Mouse (Mus musculus): Measurements from ENCODE around the gene Pdzd8. TPM values are rescaled to one million over a fixed set of nuclear protein-coding genes. Genes with fewer than 3 reads are reported as not detected.

Pdzd8 gene
- polyA plus RNA-seq, 1 experiment from 2014 or later, result 10.8 TPM

DNA sequence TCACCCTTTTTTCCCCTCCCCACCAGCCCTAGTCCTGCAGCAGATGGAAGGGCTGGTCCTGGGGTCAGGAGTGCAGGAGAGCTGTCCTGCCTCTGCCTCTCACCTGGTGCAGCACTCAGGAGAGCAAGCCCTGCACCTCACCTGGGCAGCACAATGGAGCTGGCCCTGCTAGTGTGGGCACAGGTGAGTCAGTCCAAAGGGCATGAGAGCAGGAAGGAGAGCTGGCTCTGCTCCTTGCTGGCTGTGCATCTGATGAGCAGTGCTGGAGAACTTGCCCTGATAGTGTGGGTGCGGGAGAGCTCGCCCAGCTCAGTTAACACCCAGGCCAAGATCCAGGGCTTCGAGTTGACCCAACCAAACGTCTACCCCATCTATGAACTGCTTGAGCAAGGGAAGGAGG, 22.3 kb upstream of the Pdzd8 start:
- Histone ChIP-seq H3K4me3 (no peak overlapping the region), H3K27me3 (ENCODE audit: insufficient read depth, poor library complexity, severe bottlenecking) (peaks cover 28% of the 10 kb centered on the region; the same call in 1 of the 2 replicates), H3K9me3 (no peaks in the 10 kb centered on the region), H3K4me1 (no peaks in the 10 kb centered on the region), H3K36me3 (no peaks in the 10 kb centered on the region), H3K27ac (no peak overlapping the region)
- whole genome bisulfite sequencing, result 76% methylated on average over 4 of the region's 4 CpGs
- no peak for DNase-seq (ENCODE audit: low spot score)

GRCm38 (mm10) chr19:59366724-59367123, 21.1 kb upstream of the Pdzd8 start:
- WGBS, result 76% methylated on average over 3 of the region's 3 CpGs

DNA sequence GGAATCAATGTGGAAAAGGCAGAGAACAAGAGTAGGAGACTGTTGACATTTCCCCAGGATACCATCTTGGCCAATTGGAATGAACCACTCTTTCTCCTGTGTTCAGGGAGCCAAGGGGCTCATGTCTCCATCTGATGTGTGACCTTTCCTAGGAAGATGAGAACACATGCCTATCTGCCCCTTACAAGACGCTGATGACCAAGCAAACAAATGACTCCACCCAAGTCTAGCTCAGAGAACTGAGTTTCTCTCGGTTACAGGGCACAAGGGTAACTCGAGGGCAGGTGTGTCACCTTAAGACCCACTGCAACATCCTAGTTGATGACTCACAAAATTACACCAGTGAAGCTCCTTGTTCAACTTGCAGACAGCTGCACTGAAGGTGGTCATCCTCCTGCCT, 18.1 kb upstream of the Pdzd8 start:
- Histone ChIP-seq H3K4me3 (no peak overlapping the region), H3K4me1 (no peaks in the 10 kb centered on the region), H3K36me3 (no peaks in the 10 kb centered on the region), H3K9me3 (no peaks in the 10 kb centered on the region), H3K27ac (no peak overlapping the region), H3K27me3 (ENCODE audit: insufficient read depth, poor library complexity, severe bottlenecking) (peaks cover 52% of the 10 kb centered on the region)
- WGBS, result 80% methylated on average over 3 of the region's 3 CpGs
- peak; percentile 72 for DNase-seq (ENCODE audit: low spot score)

More at GRCm38 (mm10) chr19:59366724-59367123, 21.1 kb upstream of the Pdzd8 start:
- no peaks in the 10 kb centered on the region for H3K4me1 ChIP-seq
- peaks cover 36% of the 10 kb centered on the region for H3K27me3 ChIP-seq (ENCODE audit: insufficient read depth, poor library complexity, severe bottlenecking)
- no peaks in the 10 kb centered on the region for H3K9me3 ChIP-seq
- no peaks in the 10 kb centered on the region for H3K36me3 ChIP-seq
- H3K4me3 ChIP-seq, result no peak overlapping the region
- no peak overlapping the region for H3K27ac ChIP-seq
- DNase-seq (ENCODE audit: low spot score), result no peak

DNA sequence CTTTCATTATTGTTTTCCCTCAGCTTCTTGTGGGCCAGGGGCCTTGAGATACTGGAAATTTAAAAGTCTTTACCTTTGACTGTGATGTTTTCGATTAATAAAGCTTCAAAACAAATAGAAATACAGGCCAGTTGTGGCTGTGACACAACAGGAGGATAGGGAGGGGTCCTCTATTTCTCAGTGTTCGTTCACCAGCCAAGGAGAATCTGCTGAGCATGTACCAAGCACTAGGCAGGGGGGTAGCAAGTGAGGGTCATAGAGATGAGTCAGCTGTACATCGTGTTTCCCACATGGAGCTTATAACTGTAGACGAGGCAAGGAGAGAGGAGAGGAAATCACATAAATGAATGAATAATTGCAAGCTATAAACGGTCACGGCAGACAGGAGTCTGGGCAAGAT, 17.1 kb upstream of the Pdzd8 start:
- WGBS, result 75% methylated on average over 6 of the region's 6 CpGs
- Histone ChIP-seq H3K36me3 (no peaks in the 10 kb centered on the region), H3K9me3 (no peaks in the 10 kb centered on the region), H3K27ac (no peak overlapping the region), H3K4me1 (no peaks in the 10 kb centered on the region), H3K27me3 (ENCODE audit: insufficient read depth, poor library complexity, severe bottlenecking) (peaks cover 46% of the 10 kb centered on the region), H3K4me3 (no peak overlapping the region)
- peak; percentile 56 for DNase-seq (ENCODE audit: low spot score)

- H3K27ac ChIP-seq, result no peak overlapping the region; the same call in 1 of the 2 replicates
- H3K4me3 ChIP-seq, result no peak overlapping the region
- WGBS, result 70% methylated on average over 2 of the region's 2 CpGs
- H3K4me1 ChIP-seq, result peaks cover 9% of the 10 kb centered on the region
- DNase-seq (ENCODE audit: low spot score), result peak; percentile 93
- H3K27me3 ChIP-seq (ENCODE audit: insufficient read depth, poor library complexity, severe bottlenecking), result peaks cover 41% of the 10 kb centered on the region
- H3K36me3 ChIP-seq, result no peaks in the 10 kb centered on the region
- H3K9me3 ChIP-seq, result no peaks in the 10 kb centered on the region
Observed at GRCm38 (mm10) chr19:59360486-59360896, 14.9 kb upstream of the Pdzd8 start.

- no peaks in the 10 kb centered on the region for H3K9me3 ChIP-seq
- peak overlapping the region; percentile 22; the same call in 1 of the 2 replicates for H3K27ac ChIP-seq
- H3K36me3 ChIP-seq, result no peaks in the 10 kb centered on the region
- peaks cover 36% of the 10 kb centered on the region for H3K27me3 ChIP-seq (ENCODE audit: insufficient read depth, poor library complexity, severe bottlenecking)
- H3K4me3 ChIP-seq, result no peak overlapping the region
- peaks cover 18% of the 10 kb centered on the region for H3K4me1 ChIP-seq
- peak; percentile 74 for DNase-seq (ENCODE audit: low spot score)
- 20% methylated on average over 4 of the region's 4 CpGs for WGBS
Observed at GRCm38 (mm10) chr19:59359202-59359601, 13.6 kb upstream of the Pdzd8 start.

DNA sequence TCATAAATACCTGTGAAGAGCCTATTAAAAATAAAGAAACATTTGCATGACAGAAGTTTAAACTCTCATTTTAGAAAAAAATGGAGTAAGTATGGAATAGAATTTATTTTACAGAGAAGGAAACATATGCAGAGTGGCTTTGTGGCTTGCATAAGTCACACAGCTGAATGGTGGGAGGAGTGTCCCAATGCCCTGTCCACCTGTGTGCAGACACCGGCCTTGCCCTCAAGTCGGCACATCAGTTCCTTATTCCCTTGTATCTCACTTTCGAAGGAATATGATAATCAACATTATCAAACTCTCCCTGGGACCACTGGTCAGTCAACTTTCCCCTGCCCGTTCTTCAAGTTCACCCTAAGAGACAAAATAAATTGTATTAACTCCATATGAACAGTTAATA, 12.3 kb upstream of the Pdzd8 start:
- WGBS, result 80% methylated on average over 4 of the region's 4 CpGs
- Histone ChIP-seq H3K27ac (no peak overlapping the region), H3K36me3 (no peaks in the 10 kb centered on the region), H3K4me1 (peaks cover 19% of the 10 kb centered on the region), H3K4me3 (no peak overlapping the region), H3K9me3 (no peaks in the 10 kb centered on the region), H3K27me3 (ENCODE audit: insufficient read depth, poor library complexity, severe bottlenecking) (peaks cover 39% of the 10 kb centered on the region)
- peak; percentile 39 for DNase-seq (ENCODE audit: low spot score)

DNA sequence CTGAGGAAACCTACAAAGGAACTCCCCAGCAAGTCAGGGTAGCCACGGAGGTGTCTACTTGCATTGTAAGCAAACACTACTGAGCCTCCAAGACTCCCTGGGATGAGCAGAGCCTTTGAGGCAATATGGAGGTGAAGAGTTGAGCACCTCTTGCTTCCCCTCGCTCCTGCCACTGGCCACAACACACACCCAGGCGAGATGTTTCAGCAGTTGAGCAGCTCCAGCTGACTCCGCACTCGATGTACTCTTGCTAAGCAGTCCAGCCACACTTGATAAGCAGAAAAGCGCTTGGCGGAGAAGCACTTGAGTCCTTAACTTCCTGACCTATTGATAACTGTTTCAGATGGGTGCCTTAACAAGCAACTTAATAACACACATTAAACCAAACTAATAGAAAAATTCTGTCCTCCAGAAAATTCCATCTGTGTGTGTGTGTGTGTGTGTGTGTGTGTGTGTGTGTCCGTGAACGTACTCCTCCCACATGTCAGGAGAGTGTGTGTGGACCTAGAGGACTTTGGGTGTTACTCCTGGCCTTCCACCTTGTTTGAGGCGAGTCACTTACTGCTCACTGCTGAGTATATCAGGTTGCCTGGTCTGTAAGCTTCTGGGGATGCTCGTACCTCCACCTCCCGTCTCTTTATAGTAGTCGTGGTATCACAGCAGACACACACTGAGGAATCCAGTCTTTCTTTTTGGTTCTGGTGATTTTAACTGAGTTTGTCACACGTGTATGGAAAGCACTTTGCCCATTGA, 11.4 kb upstream of the Pdzd8 start:
- Histone ChIP-seq H3K4me1 (peaks cover 25% of the 10 kb centered on the region), H3K9me3 (no peaks in the 10 kb centered on the region), H3K36me3 (no peaks in the 10 kb centered on the region), H3K4me3 (peak overlapping the region; percentile 8; the same call in 1 of the 2 replicates), H3K27ac (peak overlapping the region; percentile 22; the same call in 1 of the 2 replicates), H3K27me3 (ENCODE audit: insufficient read depth, poor library complexity, severe bottlenecking) (peaks cover 43% of the 10 kb centered on the region)
- DNase-seq (ENCODE audit: low spot score), result peak; percentile 81
- WGBS, result 38% methylated on average over 14 of the region's 14 CpGs

DNA sequence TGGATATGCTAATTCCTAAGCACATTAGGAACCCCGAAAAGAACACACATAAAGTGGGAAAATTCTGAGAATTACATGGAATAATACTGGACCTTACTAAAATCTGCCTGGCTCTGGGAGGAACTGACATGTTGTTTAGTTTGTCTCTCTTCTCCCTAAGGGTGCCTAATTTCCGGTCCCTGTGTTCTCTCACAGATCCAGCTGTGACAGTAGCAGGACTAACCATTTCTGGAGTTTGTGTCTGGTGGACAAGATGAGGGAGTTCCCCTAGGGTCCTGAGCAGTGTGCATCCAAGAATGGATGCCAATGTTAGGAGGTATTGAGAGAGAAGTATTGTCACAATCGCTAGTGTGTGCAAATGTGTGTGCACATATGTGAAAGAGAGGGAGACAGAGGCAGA, 10.8 kb upstream of the Pdzd8 start:
- peak; percentile 51 for DNase-seq (ENCODE audit: low spot score)
- H3K4me3 ChIP-seq, result peak overlapping the region; percentile 8; the same call in 1 of the 2 replicates
- peaks cover 25% of the 10 kb centered on the region for H3K4me1 ChIP-seq
- peaks cover 42% of the 10 kb centered on the region for H3K27me3 ChIP-seq (ENCODE audit: insufficient read depth, poor library complexity, severe bottlenecking)
- no peaks in the 10 kb centered on the region for H3K36me3 ChIP-seq
- WGBS, result 81% methylated on average over 3 of the region's 3 CpGs
- H3K27ac ChIP-seq, result peak overlapping the region; percentile 22; the same call in 1 of the 2 replicates
- no peaks in the 10 kb centered on the region for H3K9me3 ChIP-seq

DNA sequence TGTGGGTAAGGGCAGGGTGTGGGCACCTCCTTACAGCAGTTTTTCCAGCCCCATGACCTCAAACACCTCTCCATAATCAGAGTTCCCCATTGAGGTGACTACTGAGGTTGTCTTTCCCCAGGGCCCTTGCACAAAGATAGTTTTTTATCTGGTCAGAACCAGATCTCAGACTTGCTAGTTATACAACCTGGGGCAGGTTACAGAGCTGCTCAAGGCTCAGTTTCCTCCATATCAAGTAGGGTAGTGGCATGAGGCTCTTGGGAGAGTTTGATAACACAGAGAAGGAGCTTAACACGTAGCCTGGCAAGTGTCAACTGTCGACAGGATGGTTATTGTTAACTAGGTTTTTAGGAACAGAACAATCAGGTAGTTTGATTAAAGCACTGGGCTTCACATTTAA, 9.3 kb upstream of the Pdzd8 start:
- Histone ChIP-seq H3K4me1 (peaks cover 25% of the 10 kb centered on the region), H3K36me3 (no peaks in the 10 kb centered on the region), H3K27ac (no peak overlapping the region), H3K4me3 (no peak overlapping the region), H3K9me3 (no peaks in the 10 kb centered on the region), H3K27me3 (ENCODE audit: insufficient read depth, poor library complexity, severe bottlenecking) (peaks cover 46% of the 10 kb centered on the region)
- DNase-seq (ENCODE audit: low spot score), result peak; percentile 74
- 16% methylated on average over 2 of the region's 2 CpGs for WGBS

DNA sequence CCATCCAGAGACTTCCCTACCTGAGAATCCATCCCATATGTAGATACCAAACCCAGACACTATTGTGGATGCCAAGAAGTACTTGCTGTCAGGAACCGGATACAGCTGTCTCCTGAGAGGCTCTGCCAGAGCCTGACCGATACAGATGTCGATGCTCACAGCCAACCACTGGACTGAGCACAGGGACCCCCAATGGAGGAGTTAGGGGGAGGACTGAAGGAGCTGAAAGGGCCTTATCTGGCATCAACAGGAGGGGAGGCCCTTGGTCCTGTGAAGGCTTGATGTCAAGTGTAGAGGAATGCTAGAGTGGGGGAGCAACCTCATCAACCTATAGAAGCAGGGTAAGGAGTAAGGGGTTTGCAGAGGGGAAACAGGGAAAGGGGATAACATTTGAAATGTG, 7.2 kb upstream of the Pdzd8 start:
- no peak overlapping the region for H3K27ac ChIP-seq
- WGBS, result 26% methylated on average over 3 of the region's 3 CpGs
- peaks cover 25% of the 10 kb centered on the region for H3K4me1 ChIP-seq
- no peak overlapping the region for H3K4me3 ChIP-seq
- H3K27me3 ChIP-seq (ENCODE audit: insufficient read depth, poor library complexity, severe bottlenecking), result peaks cover 61% of the 10 kb centered on the region
- peak; percentile 76 for DNase-seq (ENCODE audit: low spot score)
- no peaks in the 10 kb centered on the region for H3K36me3 ChIP-seq
- no peaks in the 10 kb centered on the region for H3K9me3 ChIP-seq

DNA sequence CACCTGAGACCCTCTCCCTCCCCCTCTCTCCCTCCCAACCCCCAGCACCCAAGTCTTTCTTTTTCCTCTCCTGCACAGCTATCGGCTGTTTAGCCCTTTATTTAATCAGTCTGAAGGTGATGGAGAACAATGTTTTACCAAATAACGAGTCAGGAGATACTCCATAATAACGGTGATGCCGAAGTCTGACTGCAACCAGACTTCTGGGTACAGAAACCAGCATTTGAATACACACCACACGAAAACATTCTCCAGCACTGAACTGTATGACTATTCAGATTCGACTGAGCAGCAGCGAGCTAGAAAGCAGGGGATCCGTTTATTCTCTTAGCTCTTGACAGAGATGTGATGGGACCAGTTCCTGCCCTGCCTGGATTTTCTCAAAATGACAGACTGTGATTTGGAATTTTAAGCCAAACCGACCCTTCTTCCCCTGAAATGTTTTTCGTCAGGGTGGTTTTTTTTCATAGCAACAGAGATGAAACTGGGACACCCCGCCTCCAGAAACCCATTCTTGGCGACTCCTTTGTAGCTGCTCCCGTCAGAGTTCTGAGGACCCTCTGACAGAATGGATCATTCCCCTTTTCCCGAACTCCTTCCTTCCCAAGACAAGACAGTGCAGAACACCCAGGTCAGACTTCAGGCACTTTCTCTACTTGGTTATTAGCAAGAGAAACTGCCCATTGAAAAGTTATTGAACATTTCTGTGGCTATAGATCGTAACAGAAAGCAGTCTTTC, 5.7 kb upstream of the Pdzd8 start:
- WGBS, result 43% methylated on average over 15 of the region's 15 CpGs
- Histone ChIP-seq H3K4me3 (no peak overlapping the region), H3K36me3 (no peaks in the 10 kb centered on the region), H3K27me3 (ENCODE audit: insufficient read depth, poor library complexity, severe bottlenecking) (peaks cover 62% of the 10 kb centered on the region), H3K27ac (no peak overlapping the region), H3K4me1 (peaks cover 19% of the 10 kb centered on the region), H3K9me3 (no peaks in the 10 kb centered on the region)
- no peak for DNase-seq (ENCODE audit: low spot score)

GRCm38 (mm10) chr19:59350273-59350903, 4.8 kb upstream of the Pdzd8 start:
- 84% methylated on average over 7 of the region's 7 CpGs for whole genome bisulfite sequencing
- Histone ChIP-seq H3K4me1 (peaks cover 22% of the 10 kb centered on the region), H3K27me3 (ENCODE audit: insufficient read depth, poor library complexity, severe bottlenecking) (peaks cover 62% of the 10 kb centered on the region), H3K36me3 (no peaks in the 10 kb centered on the region), H3K4me3 (no peak overlapping the region), H3K27ac (no peak overlapping the region), H3K9me3 (no peaks in the 10 kb centered on the region)
- DNase-seq (ENCODE audit: low spot score), result no peak

Data from heart, embryonic 10.5 days (tissue).